Mouse (Mus musculus) limb, embryonic 13.5 days (tissue): ENCODE measurements around the gene Lhpp. TPM values are rescaled to one million over a fixed set of nuclear protein-coding genes. Genes with fewer than 3 reads are reported as not detected.
A peak's percentile ranks its signal among the peaks of the same experiment; 100 is the strongest.

ENCODE experiments used
- ATAC-seq: fragments of 200-750 bp; cut with Nextera tagmentation; 2 replicates; pipeline ENCODE4 v1.8.0; 2017; ENCODE audit warnings: low read depth, moderate number of reproducible peaks, moderate TSS enrichment; ENCODE audit not compliant: low FRiP score
- H3K27ac ChIP-seq: fragments of 300-500 bp; sonication (generic); 2 replicates; pipeline ENCODE4 v1.5.1; 2015; ENCODE audit warnings: inconsistent platforms, mild to moderate bottlenecking, moderate library complexity
- H3K27me3 ChIP-seq: fragments of 300-500 bp; sonication (generic); 2 replicates; pipeline ENCODE4 v1.6.1; 2015; ENCODE audit warnings: mild to moderate bottlenecking, inconsistent platforms
- H3K36me3 ChIP-seq: fragments of 300-500 bp; sonication (generic); 2 replicates; pipeline ENCODE4 v1.6.1; 2015; ENCODE audit warnings: inconsistent platforms, mild to moderate bottlenecking, moderate library complexity
- H3K4me1 ChIP-seq: fragments of 300-500 bp; sonication (generic); 2 replicates; pipeline ENCODE4 v1.6.1; 2015; ENCODE audit warnings: inconsistent platforms
- H3K4me2 ChIP-seq: fragments of 300-500 bp; sonication (generic); replicated peaks from 2 replicates; pipeline ENCODE4 v1.6.1; 2015; ENCODE audit warnings: inconsistent platforms, mild to moderate bottlenecking, moderate library complexity
- H3K4me3 ChIP-seq: fragments of 300-500 bp; sonication (generic); 2 replicates; pipeline ENCODE4 v1.5.1; 2015; ENCODE audit warnings: moderate library complexity, mild to moderate bottlenecking, inconsistent platforms
- H3K9ac ChIP-seq: fragments of 300-500 bp; sonication (generic); 2 replicates; pipeline ENCODE4 v1.6.1; 2015; ENCODE audit warnings: mild to moderate bottlenecking, inconsistent platforms
- H3K9me3 ChIP-seq: fragments of 300-500 bp; sonication (generic); 2 replicates; pipeline ENCODE4 v1.6.1; 2016; ENCODE audit warnings: inconsistent platforms
- WGBS: fragments of 180-500 bp; shearing (Covaris S2); methylation state at CpG from one replicate; pipeline ENCODE4 v1.1.7; 2015; 5-methylcytosine and 5-hydroxymethylcytosine counted together
- polyA plus RNA-seq: library from polyadenylated mRNA; unstranded; fragments of >200 nt; fragmentation: Nextera tagmentation; extraction: Ambion mirVana; gene quantifications from 2 replicates; pipeline ENCODE4 v1.2.1, GENCODE M21; 2015

Gene Lhpp
- polyA plus RNA-seq, 1 experiment from 2014 or later: 22.6 TPM

GRCm38 (mm10) chr7:132689722-132690121, 79.3 kb downstream of the Lhpp start:
- Histone ChIP-seq H3K9me3 (peaks cover 5% of the 10 kb centered on the region; the same call in 1 of the 2 replicates), H3K27ac (peak overlapping the region; percentile 62), H3K4me2 (no peak overlapping the region), H3K4me1 (peaks cover 36% of the 10 kb centered on the region), H3K27me3 (no peaks in the 10 kb centered on the region), H3K4me3 (no peak overlapping the region), H3K9ac (no peak overlapping the region), H3K36me3 (peaks cover 2% of the 10 kb centered on the region; the same call in 1 of the 2 replicates)
- no peak for ATAC-seq
- 67% methylated on average over 5 of the region's 5 CpGs for WGBS

GRCm38 (mm10) chr7:132690716-132691472, 80.5 kb downstream of the Lhpp start:
- H3K9me3 ChIP-seq: peaks cover 8% of the 10 kb centered on the region; the same call in 1 of the 2 replicates
- no peaks in the 10 kb centered on the region for H3K27me3 ChIP-seq
- ATAC-seq: no peak
- peaks cover 36% of the 10 kb centered on the region for H3K4me1 ChIP-seq
- peaks cover 6% of the 10 kb centered on the region for H3K36me3 ChIP-seq
- no peak overlapping the region for H3K9ac ChIP-seq
- no peak overlapping the region for H3K4me2 ChIP-seq
- H3K27ac ChIP-seq: no peak overlapping the region
- no peak overlapping the region for H3K4me3 ChIP-seq
- 85% methylated on average over 14 of the region's 14 CpGs for WGBS

DNA sequence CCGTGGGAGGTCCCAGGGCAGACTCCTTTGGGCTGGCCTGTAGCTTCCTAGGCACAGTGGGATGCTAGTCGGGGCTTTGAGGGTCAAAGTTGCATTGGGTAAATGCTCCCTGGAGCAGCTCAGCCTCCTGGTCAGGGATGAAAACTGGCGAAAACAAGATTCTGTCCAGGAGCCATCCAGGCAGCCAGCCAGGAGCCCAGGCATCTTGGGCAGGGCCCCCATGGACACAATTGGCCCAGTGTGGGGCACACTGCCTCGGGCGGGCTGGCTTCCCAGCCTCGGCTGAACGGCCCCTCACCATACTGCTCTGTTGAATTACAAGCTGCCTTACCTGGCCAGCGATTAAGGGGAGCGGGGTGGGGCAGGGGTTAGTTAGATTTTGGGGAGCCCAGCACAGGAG, 82.3 kb downstream of the Lhpp start:
- ATAC-seq: no peak
- Histone ChIP-seq H3K36me3 (peaks cover 6% of the 10 kb centered on the region), H3K9me3 (peaks cover 8% of the 10 kb centered on the region; the same call in 1 of the 2 replicates), H3K27me3 (no peaks in the 10 kb centered on the region), H3K9ac (no peak overlapping the region), H3K27ac (no peak overlapping the region; the same call in 1 of the 2 replicates), H3K4me1 (peaks cover 42% of the 10 kb centered on the region), H3K4me2 (no peak overlapping the region), H3K4me3 (no peak overlapping the region)
- WGBS: 76% methylated on average over 9 of the region's 9 CpGs

DNA sequence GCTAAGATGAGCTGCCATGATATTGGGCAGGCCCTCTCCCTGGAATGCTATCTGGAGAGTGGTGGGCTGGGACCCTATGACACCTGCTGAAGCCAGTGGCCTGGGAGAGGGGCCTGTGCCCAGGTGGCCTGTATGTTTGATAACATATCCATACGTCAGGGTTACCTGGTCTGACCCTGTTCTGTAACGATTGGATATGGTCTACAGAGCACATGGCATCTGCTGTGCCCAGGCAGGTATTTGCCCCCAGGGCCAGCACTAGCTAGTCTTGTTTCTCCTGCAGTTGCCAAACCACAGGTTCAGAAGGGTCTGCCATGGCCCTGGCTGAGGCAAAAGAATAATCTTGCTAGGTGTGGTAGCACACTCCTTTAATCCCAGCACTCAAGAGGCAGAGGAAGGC, 83.1 kb downstream of the Lhpp start:
- Histone ChIP-seq H3K4me1 (peaks cover 34% of the 10 kb centered on the region), H3K27me3 (no peaks in the 10 kb centered on the region), H3K4me3 (no peak overlapping the region), H3K9me3 (peaks cover 8% of the 10 kb centered on the region; the same call in 1 of the 2 replicates), H3K4me2 (no peak overlapping the region), H3K9ac (no peak overlapping the region), H3K36me3 (peaks cover 6% of the 10 kb centered on the region), H3K27ac (no peak overlapping the region)
- ATAC-seq: no peak
- 89% methylated on average over 2 of the region's 2 CpGs for WGBS

- 72% methylated on average over 8 of the region's 8 CpGs for WGBS
Measured at GRCm38 (mm10) chr7:132697258-132697796, 86.9 kb downstream of the Lhpp start.

GRCm38 (mm10) chr7:132698737-132699136, 88.3 kb downstream of the Lhpp start:
- H3K36me3 ChIP-seq: peaks cover 6% of the 10 kb centered on the region
- 73% methylated on average over 4 of the region's 4 CpGs for WGBS
- H3K9me3 ChIP-seq: peaks cover 8% of the 10 kb centered on the region; the same call in 1 of the 2 replicates
- peaks cover 22% of the 10 kb centered on the region for H3K4me1 ChIP-seq
- no peak overlapping the region for H3K27ac ChIP-seq
- ATAC-seq: no peak
- no peak overlapping the region for H3K4me2 ChIP-seq
- no peak overlapping the region for H3K9ac ChIP-seq
- H3K4me3 ChIP-seq: no peak overlapping the region
- no peaks in the 10 kb centered on the region for H3K27me3 ChIP-seq

More at GRCm38 (mm10) chr7:132697258-132697796, 86.9 kb downstream of the Lhpp start:
- no peak overlapping the region for H3K4me2 ChIP-seq
- no peak overlapping the region for H3K9ac ChIP-seq
- H3K36me3 ChIP-seq: peaks cover 6% of the 10 kb centered on the region
- no peak overlapping the region for H3K4me3 ChIP-seq
- no peaks in the 10 kb centered on the region for H3K27me3 ChIP-seq
- H3K9me3 ChIP-seq: peaks cover 8% of the 10 kb centered on the region; the same call in 1 of the 2 replicates
- no peak for ATAC-seq
- no peak overlapping the region for H3K27ac ChIP-seq
- H3K4me1 ChIP-seq: peaks cover 31% of the 10 kb centered on the region

- ATAC-seq: no peak
- WGBS: 69% methylated on average over 4 of the region's 4 CpGs
- H3K36me3 ChIP-seq: peaks cover 6% of the 10 kb centered on the region
- no peaks in the 10 kb centered on the region for H3K27me3 ChIP-seq
- peaks cover 22% of the 10 kb centered on the region for H3K4me1 ChIP-seq
- no peak overlapping the region for H3K4me3 ChIP-seq
- H3K9me3 ChIP-seq: peaks cover 8% of the 10 kb centered on the region; the same call in 1 of the 2 replicates
- no peak overlapping the region for H3K4me2 ChIP-seq
- no peak overlapping the region for H3K27ac ChIP-seq
- H3K9ac ChIP-seq: no peak overlapping the region
Measured at GRCm38 (mm10) chr7:132699165-132699564, 88.7 kb downstream of the Lhpp start.

DNA sequence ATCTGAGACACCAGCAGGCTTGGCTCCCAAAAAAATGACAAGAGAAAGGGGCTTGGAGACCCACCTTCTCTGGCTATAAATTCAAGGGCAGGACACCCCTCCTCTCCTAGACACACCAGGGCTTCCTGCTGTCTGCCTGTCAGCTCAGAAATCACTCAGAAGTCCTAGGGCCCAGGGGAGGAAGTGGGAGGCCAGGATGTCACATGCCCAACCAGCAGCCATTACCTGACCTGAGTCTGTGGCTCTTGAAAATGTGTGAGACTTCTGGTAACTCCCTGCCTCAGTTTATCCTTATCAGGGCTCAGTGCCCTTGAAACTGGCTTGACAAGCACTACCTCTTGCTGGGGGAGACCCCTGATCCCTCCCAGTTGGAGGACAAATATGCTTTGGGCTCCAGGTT, 89.2 kb downstream of the Lhpp start:
- peaks cover 22% of the 10 kb centered on the region for H3K4me1 ChIP-seq
- H3K9me3 ChIP-seq: peaks cover 4% of the 10 kb centered on the region; the same call in 1 of the 2 replicates
- no peak for ATAC-seq
- no peaks in the 10 kb centered on the region for H3K27me3 ChIP-seq
- H3K9ac ChIP-seq: no peak overlapping the region
- H3K4me3 ChIP-seq: no peak overlapping the region
- peaks cover 4% of the 10 kb centered on the region for H3K36me3 ChIP-seq
- no peak overlapping the region for H3K27ac ChIP-seq
- no peak overlapping the region for H3K4me2 ChIP-seq

- Histone ChIP-seq H3K9ac (no peak overlapping the region), H3K27ac (no peak overlapping the region), H3K4me3 (no peak overlapping the region), H3K9me3 (no peaks in the 10 kb centered on the region), H3K4me2 (no peak overlapping the region), H3K36me3 (no peaks in the 10 kb centered on the region), H3K4me1 (peaks cover 22% of the 10 kb centered on the region), H3K27me3 (no peaks in the 10 kb centered on the region)
- peak; percentile 41; the same call in 1 of the 2 replicates for ATAC-seq
- WGBS: 55% methylated on average over 4 of the region's 4 CpGs
Measured at GRCm38 (mm10) chr7:132700107-132700506, 89.7 kb downstream of the Lhpp start.

DNA sequence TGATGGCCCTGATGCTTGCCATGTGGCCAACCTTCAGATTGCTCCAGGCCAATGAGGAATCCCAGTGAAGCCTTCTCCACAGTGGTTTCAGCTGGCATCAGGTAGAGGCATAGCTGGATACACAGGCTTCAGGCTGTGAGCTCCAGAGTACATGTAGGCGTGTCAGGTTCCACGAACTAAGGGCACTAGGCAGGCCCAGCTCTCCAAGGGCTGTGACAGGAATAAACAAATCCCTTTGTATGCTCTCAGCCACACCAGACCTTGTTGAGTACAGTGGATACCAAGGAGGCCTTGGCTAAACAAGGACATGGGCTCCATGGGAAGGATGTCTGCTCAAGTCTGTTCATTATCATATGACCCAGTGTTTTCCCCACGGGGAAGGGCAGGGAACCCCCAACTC, 91.0 kb downstream of the Lhpp start:
- no peaks in the 10 kb centered on the region for H3K36me3 ChIP-seq
- 88% methylated on average over 3 of the region's 3 CpGs for WGBS
- H3K9me3 ChIP-seq: no peaks in the 10 kb centered on the region
- H3K4me1 ChIP-seq: peaks cover 22% of the 10 kb centered on the region
- no peak overlapping the region for H3K9ac ChIP-seq
- no peaks in the 10 kb centered on the region for H3K27me3 ChIP-seq
- H3K4me2 ChIP-seq: no peak overlapping the region
- no peak overlapping the region for H3K4me3 ChIP-seq
- no peak overlapping the region for H3K27ac ChIP-seq
- no peak for ATAC-seq

DNA sequence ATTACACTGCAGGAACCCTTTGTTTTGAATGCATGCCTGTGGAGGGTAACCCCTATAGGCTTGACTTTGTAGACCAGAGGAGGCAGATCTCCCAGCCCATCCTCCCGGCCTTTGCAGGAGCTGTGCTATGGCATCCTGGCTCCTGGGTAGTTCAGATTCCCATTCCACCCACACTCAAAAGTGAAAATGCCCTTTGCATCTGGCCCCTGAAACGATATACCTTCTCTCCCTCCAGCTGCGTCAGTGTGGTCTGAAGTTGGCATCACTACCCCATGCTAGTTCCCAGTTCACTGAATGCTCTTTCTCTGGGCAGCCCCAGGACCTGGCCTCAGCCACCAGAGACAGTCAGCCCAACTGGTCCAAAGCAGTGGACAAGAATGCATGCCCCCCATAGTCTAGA, 91.6 kb downstream of the Lhpp start:
- Histone ChIP-seq H3K4me1 (peaks cover 19% of the 10 kb centered on the region), H3K4me3 (no peak overlapping the region), H3K4me2 (no peak overlapping the region), H3K27ac (no peak overlapping the region), H3K9ac (no peak overlapping the region), H3K27me3 (no peaks in the 10 kb centered on the region), H3K36me3 (no peaks in the 10 kb centered on the region), H3K9me3 (no peaks in the 10 kb centered on the region)
- ATAC-seq: no peak
- WGBS: 90% methylated on average over 3 of the region's 3 CpGs

DNA sequence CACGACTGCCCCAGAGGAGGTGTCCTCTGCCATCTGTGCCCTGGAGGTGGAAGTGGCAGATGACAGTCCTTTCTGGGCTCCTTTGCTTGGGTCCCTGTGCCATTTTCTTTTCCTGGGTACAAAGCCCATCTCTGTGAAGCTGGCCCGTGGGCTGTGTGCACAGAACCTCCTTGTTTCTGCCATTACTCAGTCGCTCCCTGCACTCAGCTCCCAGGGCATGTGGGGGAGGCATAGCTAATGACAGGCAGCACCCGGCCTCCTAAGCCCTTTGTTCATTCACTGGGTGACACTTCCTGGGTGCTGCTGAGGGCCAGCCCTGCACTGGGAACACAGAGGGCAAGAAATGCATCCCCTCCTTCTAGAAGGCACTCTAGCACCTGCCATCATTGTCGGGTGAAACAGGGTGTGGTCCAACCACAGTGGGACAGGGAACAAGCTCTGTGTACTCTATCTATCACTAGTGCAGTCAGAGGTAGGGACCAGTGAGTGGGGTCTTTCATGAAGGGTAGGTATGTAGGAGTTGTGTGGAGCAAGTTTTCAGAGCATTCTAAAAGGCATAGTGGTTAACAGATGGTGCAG, 92.1 kb downstream of the Lhpp start:
- no peaks in the 10 kb centered on the region for H3K9me3 ChIP-seq
- H3K4me1 ChIP-seq: peaks cover 13% of the 10 kb centered on the region; the same call in 1 of the 2 replicates
- H3K4me2 ChIP-seq: no peak overlapping the region
- no peak overlapping the region for H3K4me3 ChIP-seq
- no peak overlapping the region for H3K27ac ChIP-seq
- no peak overlapping the region for H3K9ac ChIP-seq
- H3K27me3 ChIP-seq: no peaks in the 10 kb centered on the region
- ATAC-seq: no peak
- no peaks in the 10 kb centered on the region for H3K36me3 ChIP-seq
- WGBS: 77% methylated on average over 5 of the region's 5 CpGs
